Mouse (Mus musculus) small intestine, adult 2 months (tissue): Measurements from ENCODE around the gene BC048562. TPM values are rescaled to one million over a fixed set of nuclear protein-coding genes. Genes with fewer than 3 reads are reported as not detected.

Experiments used
- H3K27ac ChIP-seq: fragments of 200-500 bp; 2 replicates; pipeline ENCODE4 v1.5.1; 2012; ENCODE audit warnings: low read depth, low read length, control low read depth, inconsistent platforms; ENCODE audit not compliant: insufficient read depth
- H3K27me3 ChIP-seq: fragments of 200-500 bp; 2 replicates; pipeline ENCODE4 v1.6.1; 2012; ENCODE audit warnings: mild to moderate bottlenecking, moderate library complexity, low read length, inconsistent platforms; ENCODE audit not compliant: control insufficient read depth, insufficient read depth
- H3K36me3 ChIP-seq: fragments of 200-500 bp; 2 replicates; pipeline ENCODE4 v1.6.1; 2012; ENCODE audit warnings: mild to moderate bottlenecking, low read length, control low read depth, inconsistent platforms; ENCODE audit not compliant: control insufficient read depth, insufficient read depth
- H3K4me1 ChIP-seq: fragments of 200-500 bp; 2 replicates; pipeline ENCODE4 v1.6.1; 2012; ENCODE audit warnings: low read length, inconsistent platforms, mixed read lengths; ENCODE audit not compliant: control insufficient read depth, insufficient read depth, insufficient read length
- H3K4me3 ChIP-seq: fragments of 200-500 bp; 2 replicates; pipeline ENCODE4 v1.5.1; 2012; ENCODE audit warnings: low read depth, mild to moderate bottlenecking, control low read depth, inconsistent platforms, low read length, moderate library complexity
- CTCF ChIP-seq: fragments of 200-500 bp; IDR thresholded peaks from 2 replicates; pipeline ENCODE4 v1.5.1; 2012; ENCODE audit warnings: low read depth, mild to moderate bottlenecking, control low read depth, inconsistent platforms, low read length, moderate library complexity, mixed read lengths; ENCODE audit not compliant: insufficient replicate concordance, insufficient read length; ENCODE audit errors: extremely low read depth
- POLR2A ChIP-seq: fragments of 200-500 bp; IDR thresholded peaks from 2 replicates; pipeline ENCODE4 v1.6.1; 2012; ENCODE audit warnings: low read depth, mild to moderate bottlenecking, control low read depth, inconsistent platforms, low read length, moderate library complexity
- WGBS: fragments of 180-500 bp; shearing (Covaris S2); methylation state at CpG from one replicate; pipeline ENCODE4 v1.1.7; 2018; 5-methylcytosine and 5-hydroxymethylcytosine counted together
- polyA plus RNA-seq: library from polyadenylated mRNA; depleted of rRNA; stranded (reverse); fragments of >200 nt; gene quantifications from 2 replicates; pipeline ENCODE4 v1.2.3, GENCODE M21; 2012

Gene BC048562
- polyA plus RNA-seq, 1 experiment = not detected

DNA sequence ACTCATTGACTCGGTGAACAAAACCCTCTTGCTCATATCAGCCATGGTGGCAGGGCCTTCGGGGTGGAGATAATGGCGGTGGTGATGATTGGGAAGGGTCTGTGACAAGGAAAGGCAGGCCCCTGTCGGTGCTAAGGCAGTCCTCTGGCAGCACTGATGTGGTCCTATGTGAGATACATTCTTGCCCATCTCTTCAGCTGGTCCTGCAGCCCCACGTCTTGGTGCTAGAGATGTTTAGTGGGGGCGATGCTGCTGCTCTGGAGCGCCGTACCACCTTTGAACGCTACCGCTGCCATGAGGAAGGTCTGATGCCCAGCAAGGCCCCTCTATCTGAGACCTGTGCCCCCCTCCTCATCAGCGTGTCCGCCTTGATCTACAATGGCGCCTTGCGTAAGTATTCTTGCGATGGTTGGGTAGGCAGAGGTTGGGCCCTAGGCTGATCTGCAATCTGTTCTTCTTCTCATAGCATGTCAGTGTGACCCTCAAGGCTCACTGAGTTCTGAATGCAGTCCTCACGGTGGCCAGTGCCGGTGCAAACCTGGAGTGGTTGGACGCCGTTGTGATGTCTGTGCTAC lies 49.1 kb downstream of the BC048562 start:
- no peak overlapping the region for H3K27ac ChIP-seq
- WGBS = 92% methylated on average over 19 of the region's 19 CpGs
- H3K4me1 ChIP-seq = peaks cover 6% of the 10 kb centered on the region
- H3K36me3 ChIP-seq = no peaks in the 10 kb centered on the region
- H3K27me3 ChIP-seq = no peaks in the 10 kb centered on the region
- H3K4me3 ChIP-seq = no peak overlapping the region
- TF ChIP-seq POLR2A (no peak), CTCF (no peak)

DNA sequence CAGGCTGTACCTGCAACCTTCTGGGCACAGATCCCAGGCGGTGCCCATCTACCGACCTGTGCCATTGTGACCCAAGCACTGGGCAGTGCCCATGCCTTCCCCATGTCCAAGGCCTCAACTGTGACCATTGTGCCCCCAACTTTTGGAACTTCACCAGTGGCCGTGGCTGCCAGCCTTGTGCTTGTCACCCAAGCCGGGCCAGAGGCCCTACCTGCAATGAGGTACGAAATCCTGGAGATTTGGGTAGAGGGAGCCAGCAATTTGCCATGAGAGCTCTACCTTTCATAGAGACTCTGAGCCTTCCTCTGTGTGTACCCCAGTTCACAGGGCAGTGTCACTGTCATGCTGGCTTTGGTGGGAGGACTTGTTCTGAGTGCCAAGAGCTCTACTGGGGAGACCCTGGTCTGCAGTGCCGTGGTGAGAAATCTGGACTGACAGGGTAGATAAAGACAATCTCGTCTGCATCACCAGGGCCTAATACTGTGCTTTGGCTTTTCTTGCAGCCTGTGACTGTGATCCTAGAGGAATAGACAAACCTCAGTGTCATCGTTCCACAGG lies 50.8 kb downstream of the BC048562 start:
- Histone ChIP-seq H3K36me3 (no peaks in the 10 kb centered on the region), H3K27me3 (no peaks in the 10 kb centered on the region), H3K4me1 (peaks cover 10% of the 10 kb centered on the region), H3K27ac (no peak overlapping the region), H3K4me3 (no peak overlapping the region)
- TF ChIP-seq CTCF (no peak), POLR2A (no peak)
- 95% methylated on average over 8 of the region's 8 CpGs for WGBS

DNA sequence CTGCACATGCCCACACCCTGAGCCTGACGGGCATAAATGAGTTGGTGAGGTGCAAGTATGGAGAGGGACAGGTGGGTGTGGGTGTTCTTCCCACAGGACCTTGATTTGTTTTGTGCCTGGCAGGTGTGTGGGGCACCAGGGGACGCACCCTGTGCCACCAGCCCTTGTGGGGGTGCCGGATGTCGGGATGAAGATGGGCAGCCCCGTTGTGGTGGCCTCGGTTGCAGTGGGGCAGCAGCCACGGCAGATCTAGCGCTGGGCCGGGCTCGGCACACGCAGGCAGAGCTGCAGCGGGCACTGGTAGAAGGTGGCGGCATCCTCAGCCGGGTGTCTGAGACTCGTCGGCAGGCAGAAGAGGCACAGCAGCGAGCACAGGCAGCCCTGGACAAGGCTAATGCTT lies 52.1 kb downstream of the BC048562 start:
- peaks cover 8% of the 10 kb centered on the region for H3K36me3 ChIP-seq
- no peak overlapping the region for H3K4me3 ChIP-seq
- 97% methylated on average over 17 of the region's 17 CpGs for whole genome bisulfite sequencing
- TF ChIP-seq CTCF (no peak), POLR2A (no peak)
- H3K4me1 ChIP-seq = peaks cover 13% of the 10 kb centered on the region
- no peaks in the 10 kb centered on the region for H3K27me3 ChIP-seq
- no peak overlapping the region for H3K27ac ChIP-seq

DNA sequence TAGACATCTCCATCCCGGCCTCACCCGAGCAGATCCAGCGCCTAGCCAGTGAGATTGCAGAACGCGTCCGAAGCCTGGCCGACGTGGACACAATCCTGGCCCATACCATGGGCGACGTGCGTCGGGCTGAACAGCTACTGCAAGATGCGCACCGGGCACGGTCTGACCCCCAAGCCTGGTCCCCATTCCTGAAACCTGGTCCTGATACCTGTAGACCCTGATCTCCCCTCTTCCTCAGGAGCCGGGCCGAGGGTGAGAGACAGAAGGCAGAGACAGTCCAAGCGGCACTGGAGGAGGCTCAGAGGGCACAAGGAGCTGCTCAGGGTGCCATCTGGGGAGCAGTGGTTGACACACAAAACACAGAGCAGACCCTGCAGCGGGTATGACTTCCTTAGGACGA lies 52.9 kb downstream of the BC048562 start:
- H3K4me3 ChIP-seq = no peak overlapping the region
- peaks cover 13% of the 10 kb centered on the region for H3K4me1 ChIP-seq
- 95% methylated on average over 20 of the region's 20 CpGs for WGBS
- H3K27ac ChIP-seq = no peak overlapping the region
- H3K36me3 ChIP-seq = peaks cover 16% of the 10 kb centered on the region
- no peaks in the 10 kb centered on the region for H3K27me3 ChIP-seq
- TF ChIP-seq CTCF = no peak
- no peak for TF ChIP-seq POLR2A

DNA sequence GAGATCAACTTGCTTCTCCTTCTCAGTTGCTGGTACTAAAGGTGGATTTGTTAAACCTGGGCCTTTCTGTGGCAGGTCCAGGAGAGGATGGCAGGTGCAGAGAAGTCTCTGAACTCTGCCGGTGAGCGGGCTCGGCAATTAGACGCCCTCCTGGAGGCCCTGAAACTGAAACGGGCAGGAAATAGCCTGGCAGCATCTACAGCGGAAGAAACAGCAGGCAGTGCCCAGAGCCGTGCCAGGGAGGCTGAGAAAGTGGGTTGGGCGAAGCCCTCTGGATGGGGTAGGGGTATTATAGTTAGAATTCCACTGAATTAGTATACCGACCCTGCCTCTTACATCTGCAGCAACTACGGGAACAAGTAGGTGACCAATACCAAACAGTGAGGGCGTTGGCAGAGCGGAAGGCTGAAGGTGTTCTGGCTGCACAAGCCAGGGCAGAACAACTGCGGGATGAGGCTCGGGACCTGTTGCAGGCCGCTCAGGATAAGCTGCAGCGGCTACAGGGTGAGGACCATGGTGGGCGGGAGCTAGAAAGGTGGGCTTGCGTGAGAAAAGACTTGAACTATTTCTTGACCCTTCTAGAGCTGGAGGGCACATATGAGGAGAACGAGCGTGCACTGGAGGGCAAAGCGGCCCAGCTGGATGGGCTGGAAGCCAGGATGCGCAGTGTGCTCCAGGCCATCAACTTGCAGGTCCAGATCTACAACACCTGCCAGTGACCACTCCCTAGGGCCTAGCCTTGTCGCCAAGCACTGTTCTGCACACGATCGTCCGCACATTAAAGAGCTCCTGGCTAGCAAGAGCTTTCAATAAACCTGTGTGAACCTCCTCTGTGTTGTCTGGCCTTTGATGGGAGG lies 53.6 kb downstream of the BC048562 start:
- peak overlapping the region; percentile 94 for H3K4me3 ChIP-seq
- peaks cover 13% of the 10 kb centered on the region for H3K4me1 ChIP-seq
- TF ChIP-seq CTCF = no peak
- no peak for TF ChIP-seq POLR2A
- 35% methylated on average over 26 of the region's 26 CpGs for WGBS
- H3K27ac ChIP-seq = peak overlapping the region; percentile 84
- no peaks in the 10 kb centered on the region for H3K27me3 ChIP-seq
- H3K36me3 ChIP-seq = peaks cover 23% of the 10 kb centered on the region

DNA sequence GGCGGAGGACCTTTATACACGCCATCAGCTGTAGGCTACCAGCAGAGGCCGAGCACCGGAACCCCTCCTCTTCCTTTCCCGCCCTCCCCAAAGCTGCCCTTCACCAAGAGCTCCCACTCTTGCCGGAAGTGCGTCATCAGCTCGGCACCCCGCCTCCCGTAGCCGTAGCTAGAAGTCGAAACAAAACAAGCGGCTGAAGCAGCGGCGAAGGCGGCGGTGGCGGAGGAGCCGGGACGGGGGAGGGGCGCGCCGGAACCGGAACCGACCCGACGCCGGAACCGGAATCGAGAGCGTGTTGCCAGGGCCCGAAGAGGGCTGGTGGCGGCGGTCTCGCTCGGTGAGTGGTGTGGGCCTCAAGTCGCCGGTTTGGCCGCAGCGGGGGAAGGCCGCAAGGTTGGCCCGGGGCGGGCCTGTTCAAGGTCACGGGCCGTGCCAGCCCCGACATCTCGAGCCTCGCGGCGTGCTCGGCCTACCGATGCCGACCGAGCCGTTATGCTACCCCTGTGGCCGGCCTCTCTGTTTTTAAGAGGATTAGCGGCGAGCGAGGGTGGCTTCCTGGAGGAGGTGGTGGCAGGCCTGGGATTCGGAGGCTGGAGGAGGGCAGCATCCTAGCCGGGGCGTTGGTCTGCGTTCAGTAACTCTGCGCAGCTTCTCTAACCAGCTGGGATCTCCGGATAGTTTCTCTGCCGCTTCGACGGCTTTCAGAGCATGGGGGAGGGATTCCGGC lies 54.4 kb downstream of the BC048562 start, which contains the start of gene Usp19:
Gene Usp19 (plus strand): TSS at position 44 of the 727 bp plus-strand sequence.
- Histone ChIP-seq H3K27ac (peak within 1 kb of the TSS; percentile 84), H3K36me3 (peaks cover 29% of the 10 kb centered on the region), H3K4me1 (peaks cover 13% of the 10 kb centered on the region), H3K4me3 (peak within 1 kb of the TSS; percentile 94), H3K27me3 (no peaks in the 10 kb centered on the region)
- under 1% methylated on average over 69 of the region's 69 CpGs for WGBS
- TF ChIP-seq POLR2A (peak; percentile 51; the same call in 1 of the 2 replicates), CTCF (no peak)
